ENCODE assay signal across 12 mouse cellular contexts in genomic region chr7:16415426-16415825, GRCm38 (mm10). TPM values are rescaled to one million over a fixed set of nuclear protein-coding genes. Genes with fewer than 3 reads are reported as not detected.
DNase-seq lines count a peak whose midpoint lies in the region; ATAC-seq and TF ChIP-seq lines count a peak whose summit lies in the region.
"Had no signal": no experiment of that assay in that cellular context is flagged by ENCODE, and none has a peak within 500 bp of the region (broad histone marks: within the 10 kb centered on the region; RNA-seq: fewer than 3 reads in every experiment).

No protein-coding gene starts in this region.

- peaks cover 29% of the 10 kb centered on the region for H3K36me3 ChIP-seq in ES-E14 (ENCODE audit: control insufficient read depth, insufficient read depth, low read length, poor library complexity, severe bottlenecking)
- peaks cover 30% of the 10 kb centered on the region for H3K36me3 ChIP-seq in kidney, embryonic 16.5 days (ENCODE audit: insufficient read depth, low read length)
- H3K36me3 ChIP-seq in lung, embryonic 16.5 days (ENCODE audit: control insufficient read depth, insufficient read depth, low read length): peaks cover 37% of the 10 kb centered on the region

- H3K27ac ChIP-seq in gastrocnemius, adult 2 months: peak overlapping the region; percentile 84
- H3K27ac ChIP-seq in ES-E14 (ENCODE audit: insufficient read depth, low read depth, low read length, poor library complexity, severe bottlenecking): no peak overlapping the region
- peak overlapping the region; percentile 78 for H3K27ac ChIP-seq in kidney, embryonic 16.5 days (ENCODE audit: low read length)
- peak overlapping the region; percentile 45; the same call in 1 of the 2 replicates for H3K27ac ChIP-seq in lung, embryonic 16.5 days (ENCODE audit: low read length)

- peak; percentile 50; the same call in 1 of the 2 replicates for ATAC-seq in kidney, embryonic 16.5 days (ENCODE audit: low FRiP score, low TSS enrichment)
- ATAC-seq in lung, embryonic 16.5 days (ENCODE audit: low read depth): peak; percentile 43
- ATAC-seq: hindbrain, embryonic 16.5 days; Patski had no signal

- 59% methylated on average over 3 of the region's 3 CpGs for WGBS in kidney, embryonic 16.5 days
- 67% methylated on average over 3 of the region's 3 CpGs for WGBS in lung, embryonic 16.5 days

- H3K4me2 ChIP-seq in kidney, embryonic 16.5 days (replicated peaks; ENCODE audit: low read depth, low read length): no peak overlapping the region
- H3K4me2 ChIP-seq in lung, embryonic 16.5 days (ENCODE audit: low read depth, low read length): no peak overlapping the region

- H3K9ac ChIP-seq in ES-E14 (ENCODE audit: insufficient read depth, low read depth, low read length, poor library complexity, severe bottlenecking): no peak overlapping the region
- no peak overlapping the region for H3K9ac ChIP-seq in kidney, embryonic 16.5 days (replicated peaks; ENCODE audit: low read length)
- no peak overlapping the region for H3K9ac ChIP-seq in lung, embryonic 16.5 days (ENCODE audit: low read length)

- DNase-seq in gastrocnemius, adult 2 months: no peak
- no peak for DNase-seq in gastrocnemius, postnatal 4 days (ENCODE audit: low spot score in 2 of 2)
- peak; percentile 13 for DNase-seq in ES-E14 (ENCODE audit: low read depth, low spot score)
- no peak for DNase-seq in natural killer cell, adult 2 months (ENCODE audit: low spot score in 2 of 2)
- DNase-seq in cerebellum, adult 8-10 months: no peak
- no peak for DNase-seq in cerebellum, postnatal 36 days
- DNase-seq: cerebellum, adult 9-11 months; thymus, postnatal 36 days had no signal

- no peaks in the 10 kb centered on the region for H3K27me3 ChIP-seq in kidney, embryonic 16.5 days (ENCODE audit: insufficient read depth, low read length)
- no peaks in the 10 kb centered on the region for H3K27me3 ChIP-seq in lung, embryonic 16.5 days (ENCODE audit: control insufficient read depth, insufficient read depth, low read depth, low read length)
- H3K27me3 ChIP-seq: Patski had no signal

- no peaks in the 10 kb centered on the region for H3K9me3 ChIP-seq in ES-E14 (ENCODE audit: control insufficient read depth, insufficient read depth, low read depth, low read length)
- H3K9me3 ChIP-seq in kidney, embryonic 16.5 days (ENCODE audit: low read length): no peaks in the 10 kb centered on the region
- no peaks in the 10 kb centered on the region for H3K9me3 ChIP-seq in lung, embryonic 16.5 days (ENCODE audit: control insufficient read depth, low read length)

- peaks cover 5 to 15% of the 10 kb centered on the region in 2 experiments; a peak in 2 of 4 replicates for H3K4me1 ChIP-seq in ES-E14 (ENCODE audit: control insufficient read depth in 2 of 2, insufficient read depth in 2 of 2, low read length in 2 of 2, poor library complexity in 1 of 2)
- H3K4me1 ChIP-seq in kidney, embryonic 16.5 days (ENCODE audit: insufficient read depth, low read length): peaks cover 46% of the 10 kb centered on the region
- peaks cover 15% of the 10 kb centered on the region for H3K4me1 ChIP-seq in lung, embryonic 16.5 days (replicated peaks; ENCODE audit: control insufficient read depth, insufficient read depth, low read length)

- H3K4me3 ChIP-seq in gastrocnemius, adult 2 months: no peak overlapping the region
- H3K4me3 ChIP-seq in ES-E14 (ENCODE audit: insufficient read depth in 1 of 2, low read depth in 1 of 2, low read length in 2 of 2, poor library complexity in 1 of 2, severe bottlenecking in 1 of 2): no peak overlapping the region
- no peak overlapping the region for H3K4me3 ChIP-seq in kidney, embryonic 16.5 days (ENCODE audit: low read length)
- H3K4me3 ChIP-seq in lung, embryonic 16.5 days (ENCODE audit: low read length): no peak overlapping the region

- intact Hi-C loops in gastrocnemius, adult 2 months (cut with DNase I): no loop called here

- in situ Hi-C loops in ES-E14 (cut with MboI; ENCODE audit: low sequenced_read_pairs in 2 of 2, unreplicated experiment in 2 of 2): no loop called here

- no peak for TF ChIP-seq CTCF in gastrocnemius, adult 2 months (IDR thresholded peaks at IDR 0.05)

TF ChIP-seq in ES-E14, 5 proteins besides CTCF, POLR2A, EP300 and RAD21:
- no peak for TF ChIP-seq ZC3H11A (IDR thresholded peaks at IDR 0.05; ENCODE audit: borderline replicate concordance, low read depth, low read length)
- TF ChIP-seq MAFK (IDR thresholded peaks at IDR 0.05; ENCODE audit: insufficient read depth, low read depth, low read length): peak; percentile 56; the same call in 1 of the 2 replicates

RNA-seq across cellular contexts. Expression of gene Zc3h4, which starts 14.7 kb away (rescaled TPM):
- total RNA-seq in gastrocnemius, adult 2 months (2021): 10 to 100 TPM; 29.9 to 32.0 TPM
- total RNA-seq in gastrocnemius, postnatal 4 days (2021): 10 to 100 TPM; 49.3 to 51.8 TPM
- total RNA-seq in ES-E14 (2012; rRNA removed): 43.7 and 43.9 TPM in 2 replicates
- polyA plus RNA-seq in kidney, embryonic 16.5 days (2015; fragmentation: Nextera tagmentation; extraction: Ambion mirVana): 14.8 and 14.9 TPM in 2 replicates
- polyA plus RNA-seq in lung, embryonic 16.5 days (2015; fragmentation: Nextera tagmentation; extraction: Ambion mirVana): 13.1 and 13.2 TPM in 2 replicates

RNA-seq across cellular contexts. Expression of gene Sae1, which starts 27.8 kb away (rescaled TPM):
- total RNA-seq in gastrocnemius, adult 2 months (2021): 10 to 100 TPM; 21.6 to 34.8 TPM
- total RNA-seq in gastrocnemius, postnatal 4 days (2021): 10 to 100 TPM; 76.3 to 77.6 TPM
- 163 and 213 TPM in 2 replicates for total RNA-seq in ES-E14 (2012; rRNA removed)
- polyA plus RNA-seq in kidney, embryonic 16.5 days (2015; fragmentation: Nextera tagmentation; extraction: Ambion mirVana): 337 and 347 TPM in 2 replicates
- 281 and 310 TPM in 2 replicates for polyA plus RNA-seq in lung, embryonic 16.5 days (2015; fragmentation: Nextera tagmentation; extraction: Ambion mirVana)

RNA-seq across cellular contexts. Expression of gene Tmem160, which starts 37.2 kb away (rescaled TPM):
- 10 to 100 TPM; 49.2 to 50.0 TPM for total RNA-seq in gastrocnemius, adult 2 months (2021)
- total RNA-seq in gastrocnemius, postnatal 4 days (2021): 10 to 100 TPM; 21.1 to 27.2 TPM
- total RNA-seq in ES-E14 (2012; rRNA removed): 82.7 and 117 TPM in 2 replicates
- polyA plus RNA-seq in kidney, embryonic 16.5 days (2015; fragmentation: Nextera tagmentation; extraction: Ambion mirVana): 50.7 and 54.6 TPM in 2 replicates
- 34.8 and 39.1 TPM in 2 replicates for polyA plus RNA-seq in lung, embryonic 16.5 days (2015; fragmentation: Nextera tagmentation; extraction: Ambion mirVana)
